Mouse (Mus musculus) urinary bladder, postnatal 14 days (tissue): ENCODE data around the gene Coa3.

Experiments used
- DNase-seq: peaks from one replicate; pipeline ENCODE4 v3.0.0; 2021; ENCODE audit warnings: low spot score

Gene Coa3

GRCm38 (mm10) chr11:101252941-101253340 is 26.0 kb downstream of the Coa3 start:
- no peak for DNase-seq

GRCm38 (mm10) chr11:101251031-101251430 is 27.9 kb downstream of the Coa3 start:
- no peak for DNase-seq

- peak; percentile 47 for DNase-seq
Measured at GRCm38 (mm10) chr11:101248258-101248994, 30.5 kb downstream of the Coa3 start.

- DNase-seq: no peak
Measured at GRCm38 (mm10) chr11:101247521-101248030, 31.3 kb downstream of the Coa3 start.

GRCm38 (mm10) chr11:101246702-101247012 is 32.3 kb downstream of the Coa3 start:
- DNase-seq: no peak

- DNase-seq: peak; percentile 42
Measured at GRCm38 (mm10) chr11:101245855-101246701, 32.8 kb downstream of the Coa3 start, which contains the start of gene Ramp2. Gene Ramp2 (plus strand): TSS chr11:101246028.

GRCm38 (mm10) chr11:101245071-101245470 is 33.8 kb downstream of the Coa3 start:
- no peak for DNase-seq

- DNase-seq: no peak
Measured at GRCm38 (mm10) chr11:101238071-101238647, 40.8 kb downstream of the Coa3 start.

- DNase-seq: no peak
Measured at GRCm38 (mm10) chr11:101236782-101237181, 42.1 kb downstream of the Coa3 start.

GRCm38 (mm10) chr11:101235429-101235828 is 43.5 kb downstream of the Coa3 start:
- no peak for DNase-seq

GRCm38 (mm10) chr11:101234124-101234523 is 44.8 kb downstream of the Coa3 start:
- no peak for DNase-seq

GRCm38 (mm10) chr11:101233240-101233639 is 45.7 kb downstream of the Coa3 start:
- DNase-seq: no peak

- no peak for DNase-seq
Measured at GRCm38 (mm10) chr11:101232010-101232839, 46.7 kb downstream of the Coa3 start.

GRCm38 (mm10) chr11:101230991-101231871 is 47.7 kb downstream of the Coa3 start:
- peak; percentile 55 for DNase-seq

- DNase-seq: no peak
Measured at GRCm38 (mm10) chr11:101230526-101230925, 48.4 kb downstream of the Coa3 start.

GRCm38 (mm10) chr11:101230061-101230511 is 48.8 kb downstream of the Coa3 start:
- peak; percentile 59 for DNase-seq

- peak; percentile 32 for DNase-seq
Measured at GRCm38 (mm10) chr11:101229361-101229900, 49.5 kb downstream of the Coa3 start.
